Mouse (Mus musculus): Measurements from ENCODE around the gene Gm20747. TPM values are rescaled to one million over a fixed set of nuclear protein-coding genes. Genes with fewer than 3 reads are reported as not detected.
"Not testable (repeated sequence)": the region's sequence is repeated elsewhere in the genome, so short reads cannot be mapped to it uniquely, and the experiment has no call there.

Gene Gm20747
- not detected for polyA plus RNA-seq (2017; shearing (Covaris generic))

DNA sequence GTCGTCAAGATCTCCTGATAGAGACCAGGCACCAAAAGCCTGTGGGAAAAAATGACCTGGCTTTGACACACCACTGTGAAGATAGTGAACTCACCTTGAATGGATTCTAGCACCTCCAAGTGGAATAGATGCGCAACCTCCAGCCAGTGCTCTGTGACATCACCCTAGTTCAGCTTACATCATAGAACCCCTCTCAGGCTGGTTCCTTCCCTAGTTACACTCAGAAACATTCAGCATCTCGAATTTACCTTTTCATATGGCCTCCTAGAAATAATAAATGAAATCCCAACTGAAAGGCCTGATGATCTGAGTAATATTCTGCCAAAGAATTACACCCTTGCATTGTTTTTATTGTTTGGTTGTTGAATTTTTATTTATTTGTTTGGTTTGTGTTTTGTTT is at the start of gene Gm20747:
TSS of gene Gm20747 (minus strand) at position 101 of the 400 bp plus-strand sequence.
- ATAC-seq, result not testable (repeated sequence)

All from CD4-positive, CD25-positive, alpha-beta regulatory T cell, adult 4 months (primary cell).